Mouse (Mus musculus) brain, embryonic 14.5 days (tissue): Measurements from ENCODE around the gene Pdpr. TPM values are rescaled to one million over a fixed set of nuclear protein-coding genes. Genes with fewer than 3 reads are reported as not detected.
"Not testable (repeated sequence)": the region's sequence is repeated elsewhere in the genome, so short reads cannot be mapped to it uniquely, and the experiment has no call there.

Experiments
- DNase-seq: peaks from one replicate; pipeline ENCODE4 v3.0.0-alpha.2; 2011; ENCODE audit warnings: low read depth
- CTCF ChIP-seq: fragments of 200-500 bp; IDR thresholded peaks from 2 replicates; pipeline ENCODE4 v1.5.1; 2012; ENCODE audit warnings: inconsistent platforms, mild to moderate bottlenecking, moderate library complexity, borderline replicate concordance; ENCODE audit not compliant: insufficient read depth, insufficient read length; ENCODE audit errors: extremely low read depth
- POLR2A ChIP-seq: fragments of 200-500 bp; IDR thresholded peaks from 2 replicates; pipeline ENCODE4 v1.6.1; 2012; ENCODE audit warnings: mild to moderate bottlenecking, inconsistent platforms, borderline replicate concordance; ENCODE audit not compliant: poor library complexity, insufficient read depth, insufficient read length, severe bottlenecking; ENCODE audit errors: extremely low read depth
- polyA plus RNA-seq: library from polyadenylated mRNA; depleted of rRNA; stranded (reverse); fragments of >200 nt; gene quantifications from 2 replicates; pipeline ENCODE4 v1.2.3, GENCODE M21; 2012

Pdpr gene
- polyA plus RNA-seq, 1 experiment = 14.3 TPM

GRCm38 (mm10) chr8:111062072-111062757, 32.2 kb upstream of the Pdpr start:
- peak; percentile 95 for DNase-seq
- no peak for TF ChIP-seq CTCF

GRCm38 (mm10) chr8:111062893-111063292, 31.5 kb upstream of the Pdpr start:
- TF ChIP-seq CTCF (no peak), POLR2A (no peak)
- peak; percentile 12 for DNase-seq

- TF ChIP-seq CTCF (no peak), POLR2A (no peak)
- DNase-seq = no peak
Measured at GRCm38 (mm10) chr8:111066308-111066707, 28.1 kb upstream of the Pdpr start.

- DNase-seq = no peak
- TF ChIP-seq POLR2A (no peak), CTCF (no peak)
Measured at GRCm38 (mm10) chr8:111067439-111067838, 27.0 kb upstream of the Pdpr start.

- not testable (repeated sequence) for DNase-seq
Measured at GRCm38 (mm10) chr8:111068660-111069059, 25.8 kb upstream of the Pdpr start.

- no peak for DNase-seq
- TF ChIP-seq CTCF = no peak
- TF ChIP-seq POLR2A = no peak
Measured at GRCm38 (mm10) chr8:111075926-111076325, 18.5 kb upstream of the Pdpr start.

GRCm38 (mm10) chr8:111079461-111079860, 15.0 kb upstream of the Pdpr start:
- no peak for DNase-seq

GRCm38 (mm10) chr8:111079861-111080271, 14.6 kb upstream of the Pdpr start:
- DNase-seq = peak; percentile 13
- TF ChIP-seq CTCF (peak; percentile 28; the same call in 1 of the 2 replicates), POLR2A (no peak)

More at GRCm38 (mm10) chr8:111079461-111079860, 15.0 kb upstream of the Pdpr start:
- no peak for TF ChIP-seq CTCF
- no peak for TF ChIP-seq POLR2A

GRCm38 (mm10) chr8:111081580-111082258, 12.7 kb upstream of the Pdpr start:
- DNase-seq = peak; percentile 38

GRCm38 (mm10) chr8:111083936-111084335, 10.5 kb upstream of the Pdpr start:
- not testable (repeated sequence) for DNase-seq

More at GRCm38 (mm10) chr8:111081580-111082258, 12.7 kb upstream of the Pdpr start:
- TF ChIP-seq POLR2A (no peak), CTCF (no peak)

GRCm38 (mm10) chr8:111090126-111090525, 4.3 kb upstream of the Pdpr start:
- peak; percentile 89 for DNase-seq
- no peak for TF ChIP-seq POLR2A
- TF ChIP-seq CTCF = peak; percentile 87; the same call in 1 of the 2 replicates

GRCm38 (mm10) chr8:111091706-111092105, 2.7 kb upstream of the Pdpr start:
- TF ChIP-seq POLR2A = no peak
- no peak for TF ChIP-seq CTCF

GRCm38 (mm10) chr8:111092326-111092725, 2.1 kb upstream of the Pdpr start, which contains the start of gene Clec18a:
Gene Clec18a, minus strand, starts transcription at chr8:111092426.
- not testable (repeated sequence) for DNase-seq

More at GRCm38 (mm10) chr8:111091706-111092105, 2.7 kb upstream of the Pdpr start:
- no peak for DNase-seq

- DNase-seq = not testable (repeated sequence)
Measured at GRCm38 (mm10) chr8:111094719-111095302, 381 bp downstream of the Pdpr start.
